Mouse (Mus musculus) large intestine, adult 2 months (tissue): ENCODE measurements at regions not wholly inside any gene's neighbourhood (a gene's known extent, or its start where the extent isn't known, plus 50 kb on each side); places are given as distances from the start of the nearest gene placed in this dataset.

Experiments
- DNase-seq: peaks from one replicate; pipeline ENCODE4 v3.0.0-alpha.2; 2012; ENCODE audit warnings: low read depth, low spot score
- WGBS: fragments of 180-500 bp; shearing (Covaris S2); methylation state at CpG from one replicate; pipeline ENCODE4 v1.1.7; 2018; 5-methylcytosine and 5-hydroxymethylcytosine counted together

DNA sequence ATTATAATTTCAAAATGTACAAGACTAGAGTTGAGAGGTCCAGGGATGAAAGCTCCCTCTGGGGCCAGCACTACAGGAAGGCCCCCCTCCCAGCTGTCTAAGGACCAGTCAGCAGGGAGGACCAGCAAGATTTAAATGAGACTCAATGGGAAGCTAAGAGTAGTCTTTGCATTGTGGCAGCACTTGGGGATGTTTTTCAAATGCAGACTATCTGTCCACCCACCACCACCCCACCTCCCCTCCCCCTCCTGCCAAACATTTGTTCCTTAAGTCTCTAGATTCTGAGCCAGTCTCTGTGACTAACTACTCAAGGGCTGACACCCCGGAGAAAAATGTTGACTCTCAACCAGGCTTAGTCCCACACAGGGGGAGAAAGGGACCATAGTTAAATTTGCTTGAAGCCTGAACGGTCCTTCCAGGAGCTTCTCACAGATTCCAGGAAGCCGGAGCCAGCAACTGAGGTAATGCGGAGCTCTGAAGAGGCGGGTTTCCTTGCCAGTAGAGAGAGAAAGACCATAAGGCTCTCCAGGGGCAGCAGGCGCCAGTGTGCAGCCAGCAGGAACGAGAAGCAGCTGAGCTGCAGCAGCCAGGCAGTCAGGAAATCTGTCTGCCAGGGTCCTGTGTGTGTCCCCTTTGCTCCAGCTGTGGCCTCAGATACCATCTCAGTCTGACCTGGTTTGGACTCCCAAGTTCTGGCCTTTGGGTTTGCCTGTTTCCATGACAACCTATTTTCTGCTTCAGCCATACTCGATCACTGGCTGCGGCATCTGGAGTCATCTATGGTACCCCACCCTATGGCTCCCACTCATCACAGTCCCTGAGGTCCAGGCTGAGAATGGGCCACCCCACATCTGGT, 152.1 kb upstream of the Plcz1 start:
- 70% methylated on average over 9 of the region's 9 CpGs for WGBS
- DNase-seq = no peak

DNA sequence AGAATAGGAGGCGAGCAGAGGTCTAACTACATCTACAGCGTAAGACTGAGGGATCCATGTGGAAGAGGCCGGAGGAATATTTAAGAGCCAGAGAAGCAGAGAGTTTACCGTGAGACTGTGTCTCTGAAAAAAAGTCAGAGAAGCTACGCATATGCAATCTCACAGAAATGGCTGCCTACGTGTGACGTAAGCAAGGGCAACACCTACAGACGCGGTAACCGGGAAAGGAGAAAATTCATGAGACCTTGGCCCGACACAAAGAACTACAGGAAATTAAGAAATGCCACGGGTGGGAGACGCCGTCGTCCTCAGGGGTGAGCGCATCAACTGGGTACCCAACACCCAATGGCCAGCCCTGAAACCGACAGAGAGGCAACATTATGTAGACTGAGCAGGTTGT, 151.3 kb upstream of the Plcz1 start:
- 94% methylated on average over 17 of the region's 17 CpGs for WGBS
- DNase-seq = no peak

DNA sequence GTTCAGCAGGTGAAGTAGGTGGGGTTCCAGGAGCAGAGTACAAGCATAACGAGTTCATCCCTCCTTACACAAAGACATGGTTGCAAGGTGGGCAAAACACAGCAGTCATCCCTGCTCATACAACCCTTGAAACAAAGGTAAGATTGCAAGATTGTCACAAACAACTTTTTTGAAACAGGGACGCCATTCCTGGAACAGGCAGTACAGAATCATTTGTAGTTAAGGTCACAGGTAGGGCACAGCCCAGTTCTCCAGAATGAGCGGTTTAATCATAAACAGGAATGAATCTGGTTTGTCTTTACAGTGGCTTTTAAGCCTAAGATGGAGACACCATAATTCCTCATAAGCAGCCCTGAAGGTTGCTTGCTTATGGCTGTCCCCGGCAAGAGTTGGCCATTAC, 150.1 kb upstream of the Plcz1 start:
- 51% methylated on average over 4 of the region's 4 CpGs for WGBS
- no peak for DNase-seq

DNA sequence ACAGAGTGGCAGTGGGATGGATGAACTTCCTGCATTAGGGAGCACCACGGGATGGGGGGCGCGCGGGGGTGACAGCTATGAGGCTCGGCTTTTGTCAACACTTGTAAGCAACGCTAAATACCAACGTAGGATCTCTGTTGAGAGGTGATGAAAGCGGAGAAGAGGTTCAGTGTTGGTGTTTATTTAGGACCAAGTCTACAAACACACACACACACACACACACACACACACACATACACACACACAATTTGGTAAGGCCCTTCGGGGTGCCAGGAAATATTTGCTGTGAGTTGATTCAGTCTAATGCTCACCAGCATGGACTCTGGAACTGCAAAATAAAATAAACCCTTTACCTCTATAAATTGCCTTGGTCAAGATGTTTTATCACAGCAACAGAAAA, 148.3 kb upstream of the Plcz1 start:
- no peak for DNase-seq
- 74% methylated on average over 9 of the region's 9 CpGs for WGBS

DNA sequence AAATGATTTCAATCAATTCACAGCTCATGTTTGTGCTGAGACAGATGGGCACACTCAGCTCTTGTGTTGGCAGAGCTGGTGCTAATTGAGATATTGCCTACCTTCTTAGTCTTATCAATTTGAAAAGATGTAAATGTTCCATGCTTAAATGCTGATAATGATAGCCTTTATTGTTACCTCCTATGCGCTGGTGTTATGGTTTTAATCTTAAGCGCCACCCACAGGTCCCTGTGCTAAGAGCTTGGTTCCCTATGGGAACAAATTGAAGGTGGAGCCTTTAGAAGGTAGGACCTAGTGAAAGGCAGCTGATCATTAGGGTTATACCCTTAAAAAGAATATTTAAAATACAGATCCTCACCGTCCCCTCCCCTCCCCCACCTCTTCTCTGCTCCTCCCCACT, 146.5 kb upstream of the Plcz1 start:
- no peak for DNase-seq
- WGBS = 64% methylated on average over 3 of the region's 3 CpGs

DNA sequence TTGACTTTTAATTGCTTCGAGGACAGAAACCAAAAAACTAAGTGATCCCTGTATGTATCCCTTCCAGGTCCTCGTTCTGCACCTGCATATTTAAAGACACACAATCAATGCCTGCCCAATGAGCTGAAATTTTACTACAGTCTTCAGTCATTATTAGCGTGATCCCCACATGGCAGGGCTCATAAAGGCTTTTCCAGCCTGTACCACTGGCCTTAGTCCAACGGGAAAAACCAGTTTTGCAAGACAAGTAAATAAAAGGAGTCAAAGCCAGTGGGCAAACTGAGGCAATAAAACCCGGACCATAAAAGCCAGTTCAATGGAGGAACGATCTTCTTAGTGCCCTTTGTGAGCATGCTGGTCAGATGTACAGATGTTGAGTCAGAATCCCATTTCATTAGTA, 145.8 kb upstream of the Plcz1 start:
- DNase-seq = peak; percentile 95
- 21% methylated on average over 6 of the region's 6 CpGs for whole genome bisulfite sequencing

DNA sequence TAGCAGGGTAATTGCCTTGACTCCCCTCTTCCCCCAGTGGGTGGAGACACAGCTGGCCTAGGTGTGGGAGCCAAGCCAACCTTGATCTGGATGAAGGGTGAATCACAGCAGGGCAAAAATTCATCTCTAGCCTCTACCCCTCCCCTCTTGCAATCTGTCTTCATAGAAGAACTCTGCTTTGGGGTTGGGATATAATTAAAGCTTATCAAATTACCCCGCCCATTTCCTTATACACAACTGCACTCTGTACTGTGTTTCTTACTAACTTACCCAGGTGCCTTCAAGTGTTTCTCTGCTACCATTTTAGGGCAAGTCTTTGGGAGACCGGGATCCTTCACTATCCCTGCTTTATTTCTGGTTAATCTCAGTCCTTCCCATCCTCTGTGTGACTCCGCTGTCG, 138.7 kb upstream of the Plcz1 start:
- WGBS = 54% methylated on average over 4 of the region's 4 CpGs

DNA sequence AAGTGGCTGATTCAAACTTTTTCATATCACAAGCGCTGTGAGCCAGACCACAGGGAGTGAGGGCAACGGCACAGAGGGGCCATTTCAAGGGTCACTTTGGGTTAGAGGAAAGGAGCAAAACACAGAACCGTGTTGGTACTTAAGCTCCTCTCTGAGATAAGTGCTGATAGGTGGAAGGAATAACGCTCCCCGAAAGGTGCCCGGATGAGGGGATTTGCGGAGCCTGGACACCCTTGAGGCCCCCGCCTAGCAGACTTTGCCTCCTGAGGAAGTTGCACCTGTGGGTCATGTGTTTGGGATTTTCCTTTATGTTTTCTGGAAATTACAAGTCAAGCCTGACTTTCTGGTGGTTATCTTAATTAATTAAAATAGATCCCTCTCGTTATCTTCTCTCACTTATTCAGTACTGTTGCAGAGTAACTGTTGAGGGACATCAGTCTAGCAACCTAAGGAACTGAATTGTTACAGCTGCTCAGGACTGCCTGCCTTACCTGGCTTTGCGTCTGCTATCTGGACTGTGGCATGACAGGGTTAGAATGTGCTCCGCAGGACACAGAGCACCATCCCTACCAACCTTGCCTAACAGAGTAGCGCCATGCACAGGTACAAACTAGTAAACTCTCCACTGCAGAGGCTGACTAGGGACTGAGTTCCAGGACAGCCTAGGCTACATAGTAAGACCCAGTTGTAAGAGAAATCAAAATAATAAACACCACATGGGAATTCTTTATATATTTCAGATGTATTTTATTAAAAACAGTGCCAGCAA, 137.4 kb upstream of the Plcz1 start:
- 92% methylated on average over 12 of the region's 12 CpGs for WGBS

More for the DNA sequence above, 138.7 kb upstream of the Plcz1 start:
- DNase-seq = no peak

DNA sequence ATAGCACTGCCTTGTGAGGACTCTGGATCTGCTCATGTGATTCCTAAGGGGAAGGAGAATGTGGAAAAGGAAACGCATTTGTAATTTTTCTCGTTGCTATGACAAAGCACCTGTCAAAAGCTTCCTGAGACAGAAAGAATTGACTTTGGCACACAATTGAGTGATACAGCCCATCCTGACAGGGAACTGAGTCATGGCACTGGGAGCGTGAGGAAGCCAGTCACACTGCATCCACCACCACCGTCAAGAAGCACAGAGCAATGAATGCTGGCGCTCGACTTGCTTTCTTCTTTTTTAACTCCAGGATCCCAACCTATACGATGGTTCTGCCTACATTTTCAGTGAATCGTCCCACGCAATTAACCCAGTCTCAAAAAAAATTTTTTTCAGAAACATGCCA, 131.5 kb upstream of the Plcz1 start:
- WGBS = 82% methylated on average over 9 of the region's 9 CpGs

More for the DNA sequence above, 137.4 kb upstream of the Plcz1 start:
- no peak for DNase-seq

DNA sequence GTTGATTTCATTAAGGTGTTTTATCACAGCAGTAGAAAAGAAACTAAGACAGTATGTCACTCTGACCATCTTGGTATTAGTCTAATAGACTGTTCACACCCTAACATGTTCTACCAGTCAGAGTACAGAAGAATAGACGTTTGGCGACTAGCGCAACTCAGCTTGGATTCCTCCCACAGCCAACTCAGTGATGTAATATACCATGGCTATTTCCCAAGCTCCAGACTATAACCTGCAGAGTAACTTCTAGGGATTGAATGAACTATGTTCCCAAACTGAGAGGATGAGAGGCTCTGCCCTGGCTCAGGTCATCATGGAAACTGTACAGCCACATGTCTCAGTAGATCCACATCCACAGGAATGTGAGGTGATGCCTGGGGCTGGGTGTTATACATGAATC, 128.6 kb upstream of the Plcz1 start:
- WGBS = 98% methylated on average over 3 of the region's 3 CpGs
- DNase-seq = no peak

More for the DNA sequence above, 131.5 kb upstream of the Plcz1 start:
- no peak for DNase-seq

DNA sequence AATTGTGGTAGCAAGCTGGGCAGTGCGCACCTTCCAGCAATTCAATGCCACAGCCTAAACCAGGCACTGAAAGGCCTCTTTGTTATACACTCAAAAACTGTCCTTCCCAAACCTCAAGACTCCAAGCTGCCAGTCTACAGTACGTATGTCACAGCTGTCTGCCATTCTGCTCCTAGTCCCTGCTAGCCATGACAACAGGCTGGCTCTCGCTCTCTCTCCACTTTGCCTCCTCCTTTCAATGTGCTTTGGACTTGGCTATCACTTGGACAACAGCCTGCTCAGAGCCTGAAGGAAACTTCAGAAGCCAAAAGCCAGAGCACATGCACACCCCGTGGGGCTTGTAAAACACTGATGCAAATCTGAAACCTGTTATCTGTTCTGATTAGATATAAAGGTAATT, 125.9 kb upstream of the Plcz1 start:
- no peak for DNase-seq
- WGBS = 80% methylated on average over 4 of the region's 4 CpGs

DNA sequence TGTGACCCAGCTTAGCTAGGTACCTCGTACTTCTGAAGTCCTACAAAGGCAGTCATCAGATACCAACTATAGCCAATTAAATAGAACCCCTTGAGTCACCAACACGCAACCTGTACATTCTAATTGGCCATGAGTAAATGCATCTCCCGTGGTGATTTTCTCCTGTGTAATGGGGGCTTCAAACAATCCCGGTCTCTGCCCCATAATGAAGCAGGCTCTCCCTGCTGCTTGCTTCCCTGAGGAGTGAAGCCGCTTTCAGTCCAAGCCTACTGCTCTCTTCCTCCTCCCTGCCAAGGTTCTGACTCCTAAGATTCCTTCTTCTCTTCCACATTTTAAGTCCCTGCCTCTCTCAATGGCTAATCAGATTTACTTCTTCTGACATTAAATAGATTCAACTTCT, 121.5 kb upstream of the Plcz1 start:
- 89% methylated on average over 5 of the region's 5 CpGs for whole genome bisulfite sequencing
- no peak for DNase-seq

DNA sequence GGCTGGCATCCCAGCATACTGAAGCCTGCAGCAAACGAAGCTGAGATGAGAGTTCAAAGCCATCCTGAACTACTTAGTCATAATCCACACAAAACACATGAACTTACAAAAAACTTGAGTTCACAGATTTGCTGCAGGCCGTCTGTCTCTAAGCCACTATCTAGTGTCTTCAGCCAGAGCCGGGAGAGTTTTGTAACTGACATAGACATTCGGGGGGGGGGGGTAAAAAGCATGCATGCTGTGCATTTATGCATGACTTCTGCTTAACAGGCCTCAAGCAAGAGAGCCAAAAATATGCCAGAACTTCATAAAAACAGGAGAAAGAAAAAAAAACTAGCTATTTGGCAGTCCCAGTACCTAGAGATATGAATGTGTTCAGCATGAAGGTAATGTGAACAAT, 120.2 kb upstream of the Plcz1 start:
- WGBS = 87% methylated on average over 4 of the region's 4 CpGs
- DNase-seq = no peak

DNA sequence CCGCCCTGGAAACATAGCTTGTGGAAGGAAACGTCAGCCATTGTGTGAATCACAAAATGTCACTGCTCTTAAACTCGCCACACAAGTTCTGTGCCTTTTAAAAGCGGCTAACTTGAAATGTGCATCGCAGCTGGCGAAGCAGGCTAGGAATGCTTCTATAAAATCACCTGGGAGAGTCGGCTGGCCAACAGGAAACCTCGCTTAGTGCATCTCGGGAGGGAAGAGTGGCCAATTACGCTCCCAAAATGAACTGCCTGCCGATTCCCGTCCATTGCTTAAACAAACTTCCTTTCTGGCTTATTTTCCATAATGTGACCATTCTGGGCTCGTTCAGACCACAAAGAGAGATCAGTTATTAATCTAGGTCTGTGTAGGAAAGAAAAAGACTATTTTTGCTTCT, 119.7 kb upstream of the Plcz1 start:
- DNase-seq = no peak
- WGBS = 56% methylated on average over 13 of the region's 13 CpGs

DNA sequence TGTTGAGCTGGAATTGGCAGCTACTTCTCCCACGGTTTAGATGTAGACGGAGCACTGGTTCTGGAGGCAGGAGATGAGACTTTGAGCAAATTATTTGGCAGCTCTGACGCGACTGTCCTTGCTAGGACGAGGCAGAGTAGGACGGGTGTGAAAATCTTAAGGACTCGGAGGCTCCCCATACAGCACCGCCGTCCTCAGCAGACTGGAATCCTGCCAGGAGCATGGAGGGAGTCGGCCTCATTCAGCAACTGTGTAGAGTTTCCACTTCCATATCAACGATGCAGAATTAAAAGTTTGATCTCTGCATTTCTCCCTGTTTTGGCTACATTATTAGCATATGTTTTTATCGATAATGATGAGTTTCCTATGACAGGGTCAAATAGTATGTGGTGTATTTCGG, 117.7 kb upstream of the Plcz1 start:
- WGBS = 68% methylated on average over 13 of the region's 13 CpGs
- DNase-seq = no peak

DNA sequence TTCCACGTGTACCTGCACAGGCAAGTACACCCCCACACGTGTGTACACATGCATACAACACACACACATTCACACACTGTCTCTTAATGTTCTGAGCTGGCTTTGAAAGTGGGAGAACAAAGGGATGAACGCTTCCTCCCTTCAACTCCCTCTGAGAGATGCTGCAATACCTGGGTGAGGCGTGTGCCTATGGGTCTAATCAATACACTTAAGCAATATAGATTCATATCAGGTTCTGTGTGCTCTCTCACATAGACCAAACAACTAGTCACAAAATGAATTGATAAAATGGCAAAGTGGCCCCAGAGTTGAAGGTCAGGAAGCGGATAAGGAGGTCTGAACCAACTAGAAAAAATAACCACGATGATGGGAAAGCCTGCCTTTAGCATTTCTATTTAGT, 116.1 kb upstream of the Plcz1 start:
- DNase-seq = no peak

DNA sequence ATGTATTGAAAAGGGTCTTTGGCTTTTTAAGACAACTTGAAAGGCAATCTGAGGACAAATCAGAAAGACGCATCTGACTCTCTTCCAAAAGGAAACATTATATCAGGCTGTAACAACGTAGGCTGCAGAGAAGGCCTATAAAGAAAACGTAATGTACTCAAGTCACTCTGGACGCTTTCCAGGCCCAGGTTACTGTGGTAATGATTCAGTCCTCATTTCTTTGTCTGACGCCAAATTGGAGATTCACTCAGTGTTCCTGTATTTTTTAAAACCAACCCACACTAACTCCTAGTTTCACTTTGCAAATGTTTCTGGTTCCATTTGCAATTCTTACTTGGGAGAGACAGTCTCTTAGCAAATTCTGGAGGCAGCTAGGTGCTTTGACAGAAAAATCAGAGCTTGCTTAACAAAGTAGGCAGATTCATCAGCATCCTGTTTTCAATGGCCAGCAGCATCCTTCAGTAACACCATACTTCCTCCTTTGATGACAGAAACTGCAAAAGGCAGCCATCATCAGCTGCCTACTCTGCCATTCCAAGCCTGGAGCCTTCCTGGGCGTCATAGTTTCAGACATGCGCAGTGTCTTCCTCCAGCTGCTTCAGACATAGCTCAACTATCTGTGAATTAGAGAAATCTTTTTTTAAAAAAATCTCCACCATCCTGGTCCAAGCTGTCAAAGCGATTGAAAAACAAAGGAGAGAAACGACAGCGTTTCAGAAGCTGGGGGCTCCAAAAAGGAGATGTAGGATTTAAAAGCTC, 111.3 kb upstream of the Plcz1 start:
- no peak for DNase-seq
- 54% methylated on average over 10 of the region's 10 CpGs for WGBS

More for the DNA sequence above, 116.1 kb upstream of the Plcz1 start:
- 85% methylated on average over 6 of the region's 6 CpGs for WGBS

DNA sequence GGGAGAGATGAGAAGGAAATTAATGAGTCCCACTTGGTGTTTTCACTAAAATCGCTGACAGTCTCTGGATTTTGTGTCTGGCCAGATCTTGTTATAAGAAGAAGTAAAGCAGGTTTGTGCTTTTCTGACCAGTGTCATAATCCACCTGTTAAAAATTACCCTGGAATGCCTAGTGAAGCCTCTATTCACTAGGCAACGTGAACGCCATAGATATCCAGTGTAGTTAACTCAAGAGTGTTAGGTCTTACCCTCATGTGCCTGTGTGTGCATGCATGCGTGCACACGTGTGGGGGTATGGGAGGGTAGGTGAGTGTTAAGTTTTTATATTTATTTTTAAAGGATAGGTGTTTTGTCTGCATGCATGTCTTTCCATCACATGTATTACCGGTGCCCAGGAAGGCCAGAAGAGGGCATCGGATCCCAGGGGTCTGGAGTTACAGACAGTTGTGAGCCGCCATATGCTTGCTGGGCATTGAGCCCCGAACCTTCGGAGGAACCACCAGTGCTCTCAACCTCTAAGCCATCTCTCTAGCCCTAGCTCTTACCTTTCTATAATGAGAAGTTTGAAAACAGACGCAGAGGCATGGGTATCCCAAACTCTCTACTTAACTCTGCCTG, 107.5 kb upstream of the Plcz1 start:
- no peak for DNase-seq
- WGBS = 85% methylated on average over 11 of the region's 11 CpGs

DNA sequence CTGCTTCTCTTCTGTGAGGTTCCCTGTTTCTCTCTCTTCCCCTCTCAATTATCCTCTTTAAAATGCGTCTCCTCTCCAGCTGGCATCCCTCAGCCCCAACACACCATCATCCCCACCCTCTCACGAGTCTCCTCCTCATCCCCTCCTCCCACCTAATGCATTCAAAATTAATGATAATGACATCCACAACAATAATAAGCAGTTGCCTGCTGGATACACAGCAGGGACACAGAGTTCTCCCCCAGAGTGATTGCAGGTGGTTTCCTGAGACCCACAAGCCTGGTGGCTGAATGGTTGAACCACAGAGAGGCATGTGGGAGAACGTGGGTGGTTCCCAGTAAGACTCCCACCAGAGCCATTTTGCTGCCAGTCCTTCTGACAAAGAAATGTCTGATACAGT, 106.9 kb upstream of the Plcz1 start:
- WGBS = 64% methylated on average over 3 of the region's 3 CpGs
- no peak for DNase-seq

DNA sequence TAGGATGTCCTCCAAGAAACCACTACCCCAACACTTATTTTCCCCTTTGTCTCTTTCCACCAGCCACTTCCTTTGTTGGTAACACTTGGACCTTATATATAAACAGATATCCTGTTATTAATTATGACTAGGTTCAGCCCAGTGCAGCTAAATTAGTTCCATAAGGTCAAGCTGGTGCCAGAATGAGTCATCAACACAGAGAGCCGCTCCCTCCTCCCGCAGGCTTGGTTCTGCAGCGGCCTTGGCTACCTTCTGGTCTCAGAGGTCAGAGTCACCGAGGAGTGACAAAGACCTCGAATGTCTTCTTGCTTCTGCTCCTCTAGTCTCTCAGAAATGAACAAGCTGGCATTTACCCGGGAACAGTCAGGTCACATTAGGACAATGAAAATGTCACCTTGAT, 106.5 kb upstream of the Plcz1 start:
- 15% methylated on average over 6 of the region's 6 CpGs for WGBS
- DNase-seq = peak; percentile 31
